Mouse (Mus musculus) heart, adult 11 months (tissue): ENCODE results near the gene AL732309.1.

Experiments used
- DNase-seq: peaks from one replicate; pipeline ENCODE4 v3.0.0; 2022

Gene AL732309.1

DNA sequence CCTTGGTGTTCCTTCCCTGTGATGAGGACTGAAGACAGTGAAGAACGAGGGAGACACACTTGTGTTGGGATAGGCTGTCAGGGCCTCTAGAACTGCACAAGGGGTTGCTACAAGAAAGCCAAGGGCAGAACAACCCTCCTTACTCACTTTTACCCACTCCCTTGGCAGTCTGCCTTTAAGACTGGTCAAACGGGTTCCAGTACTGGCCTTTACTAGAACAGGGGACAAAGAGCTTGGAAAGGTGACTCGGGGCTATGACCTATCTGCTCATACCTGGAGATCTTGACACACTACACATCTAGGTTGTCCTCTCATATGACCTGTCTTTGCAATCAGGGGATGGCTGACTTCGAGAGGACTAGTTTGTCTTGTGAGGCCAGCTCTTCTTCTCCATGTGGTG lies 9.1 kb downstream of the AL732309.1 start:
- DNase-seq = no peak

DNA sequence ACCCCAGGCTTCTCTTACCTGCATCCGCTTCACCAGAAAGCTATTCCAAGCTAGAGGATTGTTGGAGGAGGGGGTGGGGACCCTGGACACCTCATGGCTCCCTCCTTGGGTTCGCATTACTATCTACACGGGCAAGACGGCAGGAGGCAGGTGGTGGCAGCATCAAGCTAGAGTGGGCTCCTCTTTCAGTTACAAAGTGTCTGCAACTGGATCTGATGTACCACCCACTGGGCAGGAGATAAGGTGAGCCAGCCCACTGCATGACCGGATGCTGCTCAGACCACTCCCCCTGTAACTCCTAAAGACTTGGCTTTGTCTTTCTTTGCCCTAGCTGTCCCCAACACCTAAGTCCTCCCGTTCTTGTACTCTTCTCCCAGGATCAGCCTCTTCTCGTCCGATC lies 10.0 kb downstream of the AL732309.1 start, which contains the start of gene Rnf224:
Gene Rnf224 (minus strand): TSS at position 174 of the 400 bp plus-strand sequence.
- no peak for DNase-seq

DNA sequence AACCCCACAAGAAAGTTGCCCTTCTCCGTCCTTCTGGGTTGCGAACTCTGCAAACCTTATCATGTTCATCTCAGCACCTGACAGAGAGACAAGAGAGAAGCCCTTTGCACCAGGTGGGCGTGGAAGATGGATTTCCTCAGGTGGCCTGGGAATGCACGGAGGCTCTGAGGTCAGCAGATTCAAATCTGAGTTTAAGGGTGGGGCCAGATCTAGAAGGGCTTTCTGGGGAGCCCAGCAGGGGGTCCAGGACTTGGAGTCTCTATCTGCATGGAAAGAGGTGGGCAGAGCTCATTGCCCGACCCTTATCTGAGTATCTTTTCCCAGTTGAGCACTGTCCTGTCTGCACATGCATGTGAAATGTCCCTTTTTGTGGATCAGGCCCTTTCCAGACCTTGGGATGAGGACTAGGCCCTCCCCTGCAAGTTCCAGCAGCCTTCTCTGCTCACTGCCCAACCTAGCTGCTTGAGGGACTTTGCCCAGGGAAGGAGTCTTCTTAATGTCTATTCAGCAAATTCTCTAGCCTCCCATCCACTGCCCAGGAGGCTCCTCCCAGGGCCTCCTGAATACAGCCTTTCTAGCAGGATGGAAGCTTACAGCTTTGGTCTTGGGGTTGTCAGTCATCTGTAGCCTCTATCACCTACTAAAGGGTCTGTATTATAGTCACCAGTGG lies 12.0 kb downstream of the AL732309.1 start:
- DNase-seq = no peak

DNA sequence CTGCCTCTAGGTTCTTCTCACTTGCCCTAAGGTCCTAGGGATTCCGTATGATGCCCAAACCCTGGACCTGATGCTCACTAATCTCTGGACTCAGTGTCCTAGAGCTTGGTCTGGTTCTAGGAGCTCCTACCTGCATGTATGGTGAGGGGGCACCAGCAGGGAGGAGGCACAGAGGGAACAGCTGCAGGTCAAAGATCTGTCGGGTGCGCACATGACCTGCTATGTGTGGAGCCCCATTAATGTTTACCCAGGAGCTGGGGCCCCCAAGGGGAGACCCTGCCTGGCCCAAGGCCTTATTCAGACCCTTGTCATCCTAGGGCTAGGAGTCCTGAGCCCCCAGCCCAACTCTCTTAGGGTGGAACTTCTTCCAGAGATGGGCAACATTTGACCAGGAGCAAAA lies 12.6 kb downstream of the AL732309.1 start, which contains the start of gene Slc34a3:
Gene Slc34a3 (minus strand): TSS at position 315 of the 400 bp plus-strand sequence.
- no peak for DNase-seq

DNA sequence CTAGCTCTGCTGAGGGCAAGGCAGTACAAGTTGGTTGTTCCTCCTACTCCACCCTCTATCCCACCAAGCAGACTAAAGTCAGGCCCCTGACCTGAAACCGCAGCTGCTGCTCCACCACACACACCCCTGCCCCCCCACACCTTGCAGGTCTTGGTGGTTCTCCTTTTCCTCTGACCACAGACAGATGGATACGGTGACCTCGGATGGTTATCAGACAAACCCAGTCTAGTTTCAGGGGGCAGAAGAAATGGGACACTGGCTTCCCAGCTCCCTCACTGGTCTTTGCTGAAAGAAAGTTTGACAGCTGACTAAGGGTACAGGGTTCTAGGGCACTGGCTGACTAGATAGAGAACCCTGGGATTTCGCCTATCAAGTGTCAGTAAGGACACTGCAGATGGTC lies 13.2 kb downstream of the AL732309.1 start:
- DNase-seq = no peak

DNA sequence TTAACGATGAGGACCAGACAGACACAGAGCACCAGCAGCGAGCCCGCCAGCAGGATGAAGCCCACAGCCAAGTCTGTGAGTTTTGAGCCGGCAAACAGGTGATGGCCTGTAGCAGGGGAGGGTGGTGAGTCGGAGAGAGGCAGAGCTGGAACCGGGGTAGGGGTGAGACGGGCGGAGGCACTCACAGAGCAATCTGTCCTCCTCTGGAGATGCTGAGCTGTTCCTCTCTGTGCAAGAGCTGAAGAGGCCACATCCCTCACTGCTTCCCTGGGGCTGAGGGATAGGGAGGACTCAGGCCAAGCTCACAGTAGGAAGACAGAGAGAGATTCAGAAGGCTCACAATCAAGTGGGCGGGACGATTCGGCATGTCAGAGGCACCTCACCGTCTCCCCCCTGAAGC lies 15.6 kb downstream of the AL732309.1 start:
- peak; percentile 88 for DNase-seq

DNA sequence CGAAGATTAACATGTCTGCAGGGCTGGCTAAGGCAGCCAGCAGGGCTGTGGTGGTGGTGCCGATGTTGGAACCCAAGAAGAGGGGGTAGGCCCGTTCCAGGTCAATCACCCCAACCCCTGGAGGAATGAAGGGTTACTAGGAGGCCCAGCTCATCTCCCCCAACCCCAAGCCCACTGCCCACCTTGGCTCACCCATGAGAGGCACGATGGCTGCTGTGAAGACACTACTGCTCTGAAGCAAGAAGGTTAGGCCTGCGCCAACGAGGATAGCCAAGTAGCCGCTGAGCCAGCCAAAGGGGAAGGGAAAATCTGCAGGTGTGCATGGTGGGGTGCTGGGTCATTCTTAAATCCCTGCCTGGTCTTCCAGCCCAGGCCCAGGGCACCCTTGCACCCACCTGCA lies 16.1 kb downstream of the AL732309.1 start:
- peak; percentile 91 for DNase-seq

DNA sequence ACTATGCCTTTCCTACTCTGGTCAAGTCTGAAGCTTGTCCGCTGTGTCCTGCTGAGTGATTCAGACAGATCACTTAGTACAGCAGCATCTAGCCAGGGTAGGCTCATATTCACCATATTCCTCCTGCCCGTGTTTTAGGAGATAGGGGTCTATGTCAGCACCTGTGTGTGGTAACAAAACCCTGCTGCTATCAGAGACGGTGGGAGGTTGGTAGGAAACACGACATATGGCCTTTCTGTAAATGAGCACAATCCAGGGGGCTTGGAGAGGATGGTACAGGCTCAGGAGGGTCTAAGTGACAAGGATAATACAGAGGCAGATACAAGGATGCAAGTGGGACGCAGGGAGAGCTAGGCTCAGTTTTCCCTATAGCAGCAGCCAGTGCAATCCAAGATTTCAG lies 17.1 kb downstream of the AL732309.1 start:
- peak; percentile 92 for DNase-seq

DNA sequence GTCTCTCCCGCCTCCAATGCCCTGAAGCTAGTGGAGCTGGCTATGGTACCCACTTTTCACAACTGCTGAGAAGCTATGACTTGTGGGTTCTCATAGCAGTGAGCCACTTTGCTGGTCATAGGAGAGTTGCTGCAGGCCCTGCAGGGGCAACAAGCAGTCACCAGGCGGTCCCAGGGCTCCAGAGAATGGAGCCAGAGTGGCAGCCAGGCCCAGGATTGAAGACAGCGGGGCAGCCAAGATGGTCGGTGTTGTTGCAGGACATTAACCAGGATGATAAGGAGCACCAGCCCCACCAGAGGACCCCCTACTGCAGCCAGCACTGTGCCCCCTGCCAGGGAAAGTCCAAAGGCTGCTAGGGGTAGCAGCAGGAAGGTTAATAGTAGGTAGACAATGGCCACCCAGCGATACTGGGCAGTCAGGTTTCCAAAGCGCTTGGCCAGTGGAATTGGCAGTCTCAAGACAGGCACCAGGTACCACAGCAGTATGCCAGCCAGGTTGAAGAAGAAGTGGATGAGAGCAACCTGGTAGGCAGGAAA lies 17.6 kb downstream of the AL732309.1 start:
- DNase-seq = peak; percentile 95

DNA sequence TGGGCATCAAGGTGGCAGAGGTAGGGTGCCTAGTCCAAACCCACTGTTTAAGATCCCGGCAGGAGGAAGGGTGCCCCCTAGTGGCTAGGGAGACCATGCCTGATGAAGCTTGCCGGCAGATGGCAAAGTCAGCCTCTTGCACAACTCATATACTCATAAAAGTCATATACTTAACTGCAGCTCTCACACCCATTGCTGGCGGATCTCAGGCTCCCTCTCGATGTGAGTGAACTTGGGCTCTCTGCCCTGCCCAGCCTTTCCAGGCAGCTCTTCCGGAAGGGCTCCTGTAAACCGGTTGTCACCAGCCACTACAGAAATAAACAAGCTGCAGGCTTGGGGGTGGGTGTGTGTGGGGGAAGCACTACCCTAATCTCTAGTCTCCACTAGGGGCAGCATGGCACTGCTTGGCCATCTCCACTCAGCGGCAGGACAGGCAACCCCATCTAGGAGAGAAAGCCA lies 18.2 kb downstream of the AL732309.1 start:
- peak; percentile 99 for DNase-seq

DNA sequence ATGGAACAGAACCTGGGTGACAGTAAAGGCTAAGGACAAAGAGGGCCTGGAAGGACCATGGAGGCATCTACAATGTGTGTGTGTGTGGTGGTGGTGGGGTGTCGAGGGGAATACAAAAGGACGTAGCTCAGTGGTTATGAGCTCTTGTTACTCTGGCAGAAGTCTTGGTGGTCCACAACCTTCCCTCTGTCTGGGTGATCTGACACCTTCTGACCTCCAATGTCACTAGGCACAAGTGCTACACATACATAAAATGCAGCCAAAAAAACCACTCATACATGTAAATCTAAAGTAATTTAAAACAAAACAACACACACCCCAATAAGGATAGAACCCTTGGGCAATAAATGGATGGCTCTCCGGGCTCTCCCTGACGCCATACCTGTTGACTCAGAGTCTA lies 19.3 kb downstream of the AL732309.1 start:
- DNase-seq = no peak

GRCm38 (mm10) chr2:25226864-25227263 lies 19.8 kb downstream of the AL732309.1 start:
- peak; percentile 93 for DNase-seq

DNA sequence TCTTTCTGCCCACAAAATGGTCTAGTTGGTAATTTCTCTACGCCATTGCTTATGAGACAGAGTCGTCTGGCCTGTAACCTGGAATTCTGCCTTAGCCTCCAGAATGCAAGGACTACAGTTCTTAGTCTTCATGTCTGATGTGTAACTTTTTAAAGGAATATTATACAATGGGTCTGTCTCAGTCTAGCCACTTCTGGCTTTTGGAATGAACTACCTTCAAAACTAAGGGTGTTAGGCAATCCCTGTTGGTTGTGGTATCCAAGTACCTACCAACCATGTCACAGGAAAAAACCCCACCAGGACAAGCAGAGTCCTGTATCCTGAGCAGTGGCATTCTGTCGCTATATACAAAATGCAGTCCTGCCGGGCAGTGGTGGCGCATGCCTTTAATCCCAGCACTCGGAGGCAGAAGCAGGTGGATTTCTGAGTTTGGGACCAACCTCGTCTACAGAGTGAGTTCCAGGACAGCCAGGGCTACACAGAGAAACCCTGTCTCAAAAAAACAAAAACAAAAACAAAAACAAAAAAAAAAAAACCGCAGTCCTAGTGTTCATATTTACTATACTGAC lies 20.8 kb downstream of the AL732309.1 start:
- DNase-seq = peak; percentile 91

GRCm38 (mm10) chr2:25224766-25225752 lies 21.6 kb downstream of the AL732309.1 start:
- DNase-seq = peak; percentile 100

DNA sequence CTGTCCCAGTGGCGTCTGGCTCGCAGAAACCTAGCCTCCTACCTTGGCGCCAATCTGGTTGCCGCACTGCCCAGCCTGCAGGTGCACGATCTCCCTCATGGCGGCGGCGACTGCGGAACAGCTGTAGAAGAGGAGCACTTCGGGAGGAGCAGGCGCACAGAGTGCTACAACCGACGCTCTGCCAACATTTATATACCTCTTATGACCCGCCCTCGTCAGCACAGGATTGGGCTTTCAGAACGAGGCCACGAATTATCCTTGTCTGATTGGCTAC lies 22.2 kb downstream of the AL732309.1 start, which contains the start of gene Tubb4b:
Gene Tubb4b (minus strand): TSS at position 211 of the 274 bp plus-strand sequence.
- DNase-seq = no peak

GRCm38 (mm10) chr2:25223681-25224491 lies 22.8 kb downstream of the AL732309.1 start:
- DNase-seq = peak; percentile 99

DNA sequence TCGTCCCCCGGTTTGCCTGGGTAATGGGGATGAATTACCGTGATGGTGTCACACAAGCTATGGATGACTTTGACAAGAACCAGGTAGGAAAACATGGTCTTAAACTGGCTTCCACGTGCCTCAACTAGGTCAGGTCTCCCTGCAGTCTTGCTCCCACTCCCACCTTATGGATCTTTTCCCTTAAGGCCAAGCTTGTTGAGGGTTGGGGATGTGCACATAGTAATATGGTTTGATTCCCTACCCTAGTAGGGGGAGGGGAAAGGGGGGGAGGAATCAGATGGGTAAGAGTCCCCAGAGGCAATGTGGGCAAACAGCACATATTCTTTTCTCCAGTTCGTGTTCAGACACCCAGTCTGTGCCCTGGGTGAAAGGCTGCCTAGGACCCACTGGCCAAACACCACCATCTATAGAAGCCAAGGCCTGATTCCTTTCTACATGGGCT lies 25.3 kb downstream of the AL732309.1 start:
- peak; percentile 87 for DNase-seq

GRCm38 (mm10) chr2:25218445-25218844 lies 28.2 kb downstream of the AL732309.1 start, which contains the start of gene Fam166a:
Fam166a (plus strand) TSS chr2:25218745.
- no peak for DNase-seq

GRCm38 (mm10) chr2:25217666-25218065 lies 29.0 kb downstream of the AL732309.1 start:
- no peak for DNase-seq

GRCm38 (mm10) chr2:25214444-25214843 lies 32.2 kb downstream of the AL732309.1 start, which contains the start of gene Stpg3:
Stpg3 (minus strand) TSS chr2:25214637.
- no peak for DNase-seq

DNA sequence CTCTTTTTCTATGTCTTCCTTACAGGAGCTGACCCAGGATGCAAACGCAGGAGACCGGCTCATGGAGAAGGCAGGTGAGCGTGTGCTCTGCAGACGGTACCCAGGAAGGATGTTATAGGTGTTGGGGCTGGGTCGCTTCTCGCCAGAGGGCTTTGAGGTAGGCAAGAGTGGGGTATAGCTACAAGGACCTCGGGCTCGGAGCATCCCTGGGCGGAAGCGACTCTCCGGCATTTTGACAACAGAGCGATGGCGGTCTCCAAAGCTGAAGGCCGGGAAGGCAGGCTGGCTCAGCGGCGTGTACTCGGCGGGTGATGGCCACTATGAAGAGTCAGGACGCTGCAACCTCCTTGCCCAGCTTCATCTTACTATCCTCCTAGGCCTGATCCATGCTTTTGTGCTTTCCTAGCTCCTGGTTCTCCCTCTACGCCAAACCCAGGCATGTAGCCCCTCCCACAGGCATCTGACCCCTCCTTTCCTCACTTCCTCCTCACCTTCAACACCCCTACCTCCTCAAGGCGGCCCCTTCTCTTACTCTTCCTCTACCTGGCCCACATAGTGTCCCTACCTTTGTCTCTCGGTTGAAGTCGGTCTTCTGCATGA lies 33.3 kb downstream of the AL732309.1 start:
- DNase-seq = peak; percentile 86
